Mouse (Mus musculus): ENCODE results near the gene Tfg. TPM values are rescaled to one million over a fixed set of nuclear protein-coding genes. Genes with fewer than 3 reads are reported as not detected.

Gene Tfg
- total and polyA plus RNA-seq, 3 experiments = 50.9 to 113 TPM; not detected in 1

GRCm38 (mm10) chr16:56670941-56671340, 46.3 kb downstream of the Tfg start (continued):
- TF ChIP-seq POLR2AphosphoS2 (IDR thresholded peaks at IDR 0.05; ENCODE audit: low read length) (no peak), USF2 (IDR thresholded peaks at IDR 0.05; ENCODE audit: borderline replicate concordance in 1 of 2, insufficient read depth in 1 of 2, low read depth in 1 of 2, low read length in 2 of 2) (no peak)

- Histone ChIP-seq H3K79me2 (ENCODE audit: control insufficient read depth, insufficient read depth, low read length, poor library complexity) (no peaks in the 10 kb centered on the region), H3K27me3 (ENCODE audit: control insufficient read depth in 1 of 2, insufficient read depth in 2 of 2, low read length in 2 of 2) (peaks cover 3% of the 10 kb centered on the region in 2 experiments; a peak in 2 of 4 replicates), H3K9ac (ENCODE audit: control insufficient read depth, low read depth, low read length, poor library complexity, severe bottlenecking) (no peak overlapping the region), H3K36me3 (ENCODE audit: control insufficient read depth in 1 of 2, insufficient read depth in 2 of 2, low read length in 2 of 2) (no peaks in the 10 kb centered on the region), H3K9me3 (replicated peaks; ENCODE audit: insufficient read depth, low read length) (no peaks in the 10 kb centered on the region), H3K4me3 (ENCODE audit: control insufficient read depth in 1 of 2, insufficient read depth in 1 of 2, low read depth in 2 of 2, low read length in 2 of 2) (no peak overlapping the region), H3K27ac (ENCODE audit: control insufficient read depth, low read depth, low read length) (no peak overlapping the region), H3K4me1 (ENCODE audit: control insufficient read depth in 1 of 2, insufficient read depth in 2 of 2, low read length in 2 of 2) (no peaks in the 10 kb centered on the region)
- TF ChIP-seq NRF1 (IDR thresholded peaks at IDR 0.05; ENCODE audit: insufficient read depth, low read depth, low read length, poor library complexity, severe bottlenecking) = no peak
- DNase-seq (ENCODE audit: low read depth, low spot score) = no peak
These were observed 47.7 kb downstream of the Tfg start for GRCm38 (mm10) chr16:56669520-56669919.

DNA sequence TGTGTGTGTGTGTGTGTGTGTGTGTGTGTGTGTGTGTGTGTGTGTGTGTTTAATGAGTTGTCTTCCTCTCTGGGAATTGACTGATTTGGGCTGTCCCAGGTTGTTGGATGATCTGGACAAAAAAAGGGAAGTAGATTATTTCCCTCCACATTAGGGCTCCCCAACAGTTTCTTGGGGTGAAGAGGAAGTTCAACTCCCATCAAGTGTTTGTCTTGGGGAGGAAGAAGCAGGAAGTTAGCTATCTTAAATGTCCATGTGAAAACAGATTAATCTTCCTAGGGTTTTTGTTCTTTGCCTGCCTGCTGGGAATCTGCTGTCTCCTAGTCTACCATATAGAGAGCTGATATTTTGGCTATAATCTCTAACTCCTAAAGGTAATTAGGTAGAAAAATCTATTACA, 58.4 kb downstream of the Tfg start:
- peaks cover 0 to 2% of the 10 kb centered on the region in 2 experiments; a peak in 1 of 4 replicates for H3K36me3 ChIP-seq (ENCODE audit: control insufficient read depth in 1 of 2, insufficient read depth in 2 of 2, low read length in 2 of 2)
- no peaks in the 10 kb centered on the region for H3K9me3 ChIP-seq (replicated peaks; ENCODE audit: insufficient read depth, low read length)
- TF ChIP-seq RCOR1 (IDR thresholded peaks at IDR 0.05; ENCODE audit: low read depth, low read length) (peak; percentile 46; the same call in 1 of the 2 replicates), ZKSCAN1 (IDR thresholded peaks at IDR 0.05; ENCODE audit: low read depth, low read length) (no peak), POLR2A (IDR thresholded peaks at IDR 0.05; ENCODE audit: control insufficient read depth in 1 of 2, insufficient read depth in 1 of 2, low read depth in 1 of 2, low read length in 2 of 2, poor library complexity in 1 of 2) (no peak), SMC3 (IDR thresholded peaks at IDR 0.05; ENCODE audit: low read depth, low read length) (no peak), EP300 (IDR thresholded peaks at IDR 0.05; ENCODE audit: low read depth in 1 of 2, low read length in 2 of 2) (peak; percentile 71 to 84), GATA1 (IDR thresholded peaks at IDR 0.05; ENCODE audit: low read depth, low read length) (peak; percentile 69)
- DNase-seq (ENCODE audit: low read depth, low spot score) = peak; percentile 84
- H3K27ac ChIP-seq (ENCODE audit: control insufficient read depth, low read depth, low read length) = no peak overlapping the region
- no peak overlapping the region for H3K9ac ChIP-seq (ENCODE audit: control insufficient read depth, low read depth, low read length, poor library complexity, severe bottlenecking)
- H3K4me1 ChIP-seq (ENCODE audit: control insufficient read depth in 1 of 2, insufficient read depth in 2 of 2, low read length in 2 of 2) = no peaks in the 10 kb centered on the region; a peak in 1 of 4 replicates
- no peak overlapping the region for H3K4me3 ChIP-seq (ENCODE audit: control insufficient read depth in 1 of 2, insufficient read depth in 1 of 2, low read depth in 2 of 2, low read length in 2 of 2)
- no peaks in the 10 kb centered on the region; a peak in 1 of 4 replicates for H3K27me3 ChIP-seq (ENCODE audit: control insufficient read depth in 1 of 2, insufficient read depth in 2 of 2, low read length in 2 of 2)
- H3K79me2 ChIP-seq (ENCODE audit: control insufficient read depth, insufficient read depth, low read length, poor library complexity) = no peaks in the 10 kb centered on the region

DNA sequence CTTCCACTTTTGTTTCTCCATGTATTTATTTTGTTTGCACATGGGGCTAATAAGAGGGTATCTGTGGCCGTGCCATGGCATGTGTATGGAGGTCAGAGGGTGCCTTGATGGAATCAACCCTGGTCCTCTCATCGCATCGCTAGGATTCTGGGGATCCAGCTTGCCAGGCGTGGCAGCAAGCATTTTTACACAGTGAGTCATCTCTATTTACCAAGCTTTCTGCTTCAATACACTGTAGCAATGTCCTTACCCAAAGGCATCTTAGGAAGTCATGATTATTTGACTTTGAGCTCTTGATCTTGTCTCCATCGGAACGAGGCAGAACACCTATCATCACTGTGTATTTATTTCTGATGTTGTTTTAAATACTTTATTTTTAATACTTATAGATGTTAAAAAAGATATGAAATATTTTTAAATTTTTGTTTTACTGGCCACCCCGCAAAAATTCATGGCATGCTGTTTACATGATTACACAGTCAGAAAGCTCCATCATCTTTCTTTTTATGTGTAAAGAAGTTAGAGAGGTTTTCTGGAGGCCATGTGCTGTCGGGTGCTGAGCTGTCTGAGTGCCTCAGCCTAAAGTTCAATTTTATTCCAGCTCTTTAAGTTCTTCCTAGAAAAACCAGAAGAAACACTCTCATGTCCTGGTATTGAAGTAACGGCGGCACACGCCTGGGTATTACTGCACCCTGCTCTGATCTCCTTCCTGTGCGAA, 61.9 kb downstream of the Tfg start:
- DNase-seq (ENCODE audit: low read depth, low spot score) = no peak
- no peaks in the 10 kb centered on the region; a peak in 1 of 4 replicates for H3K4me1 ChIP-seq (ENCODE audit: control insufficient read depth in 1 of 2, insufficient read depth in 2 of 2, low read length in 2 of 2)
- H3K36me3 ChIP-seq (ENCODE audit: control insufficient read depth in 1 of 2, insufficient read depth in 2 of 2, low read length in 2 of 2) = peaks cover 0 to 2% of the 10 kb centered on the region in 2 experiments; a peak in 1 of 4 replicates
- no peaks in the 10 kb centered on the region for H3K9me3 ChIP-seq (replicated peaks; ENCODE audit: insufficient read depth, low read length)
- no peak overlapping the region for H3K27ac ChIP-seq (ENCODE audit: control insufficient read depth, low read depth, low read length)
- no peaks in the 10 kb centered on the region for H3K79me2 ChIP-seq (ENCODE audit: control insufficient read depth, insufficient read depth, low read length, poor library complexity)
- TF ChIP-seq MAFK (IDR thresholded peaks at IDR 0.05; ENCODE audit: borderline replicate concordance, low read depth, low read length) (no peak), MAX (IDR thresholded peaks at IDR 0.05; ENCODE audit: low read length) (no peak), ZKSCAN1 (IDR thresholded peaks at IDR 0.05; ENCODE audit: low read depth, low read length) (no peak), RAD21 (IDR thresholded peaks at IDR 0.05; ENCODE audit: low read depth, low read length) (no peak), RCOR1 (IDR thresholded peaks at IDR 0.05; ENCODE audit: low read depth, low read length) (no peak), ELF1 (IDR thresholded peaks at IDR 0.05; ENCODE audit: low read depth, low read length) (no peak), USF1 (IDR thresholded peaks at IDR 0.05; ENCODE audit: low read depth, low read length) (no peak), MXI1 (IDR thresholded peaks at IDR 0.05; ENCODE audit: low read depth, low read length) (no peak), ETS1 (IDR thresholded peaks at IDR 0.05; ENCODE audit: low read depth, low read length) (no peak), EP300 (IDR thresholded peaks at IDR 0.05; ENCODE audit: low read depth in 1 of 2, low read length in 2 of 2) (no peak), POLR2A (IDR thresholded peaks at IDR 0.05; ENCODE audit: control insufficient read depth in 1 of 2, insufficient read depth in 1 of 2, low read depth in 1 of 2, low read length in 2 of 2, poor library complexity in 1 of 2) (no peak), MEF2A (IDR thresholded peaks at IDR 0.05; ENCODE audit: extremely low read depth, insufficient replicate concordance, low read depth, low read length, poor library complexity, severe bottlenecking) (no peak), E2F4 (IDR thresholded peaks at IDR 0.05; ENCODE audit: borderline replicate concordance, low read depth, low read length) (no peak), POLR2AphosphoS2 (IDR thresholded peaks at IDR 0.05; ENCODE audit: low read length) (no peak), TCF12 (IDR thresholded peaks at IDR 0.05; ENCODE audit: low read depth, low read length) (no peak), ZNF384 (IDR thresholded peaks at IDR 0.05; ENCODE audit: low read depth, low read length) (no peak)
- H3K27me3 ChIP-seq (ENCODE audit: control insufficient read depth in 1 of 2, insufficient read depth in 2 of 2, low read length in 2 of 2) = peaks cover 0 to 8% of the 10 kb centered on the region in 2 experiments; a peak in 3 of 4 replicates
- no peak overlapping the region for H3K9ac ChIP-seq (ENCODE audit: control insufficient read depth, low read depth, low read length, poor library complexity, severe bottlenecking)
- H3K4me3 ChIP-seq (ENCODE audit: control insufficient read depth in 1 of 2, insufficient read depth in 1 of 2, low read depth in 2 of 2, low read length in 2 of 2) = no peak overlapping the region
